Mouse (Mus musculus): ENCODE data around the gene Rsrp1. TPM values are rescaled to one million over a fixed set of nuclear protein-coding genes. Genes with fewer than 3 reads are reported as not detected.

Gene Rsrp1
- 1,449 TPM for polyA plus RNA-seq (2014; fragmentation: Illumina TruSeq; extraction: RNeasy Lipid Tissue Mini Kit (QIAGEN cat#74804); ENCODE audit: low read depth, low replicate concordance)

DNA sequence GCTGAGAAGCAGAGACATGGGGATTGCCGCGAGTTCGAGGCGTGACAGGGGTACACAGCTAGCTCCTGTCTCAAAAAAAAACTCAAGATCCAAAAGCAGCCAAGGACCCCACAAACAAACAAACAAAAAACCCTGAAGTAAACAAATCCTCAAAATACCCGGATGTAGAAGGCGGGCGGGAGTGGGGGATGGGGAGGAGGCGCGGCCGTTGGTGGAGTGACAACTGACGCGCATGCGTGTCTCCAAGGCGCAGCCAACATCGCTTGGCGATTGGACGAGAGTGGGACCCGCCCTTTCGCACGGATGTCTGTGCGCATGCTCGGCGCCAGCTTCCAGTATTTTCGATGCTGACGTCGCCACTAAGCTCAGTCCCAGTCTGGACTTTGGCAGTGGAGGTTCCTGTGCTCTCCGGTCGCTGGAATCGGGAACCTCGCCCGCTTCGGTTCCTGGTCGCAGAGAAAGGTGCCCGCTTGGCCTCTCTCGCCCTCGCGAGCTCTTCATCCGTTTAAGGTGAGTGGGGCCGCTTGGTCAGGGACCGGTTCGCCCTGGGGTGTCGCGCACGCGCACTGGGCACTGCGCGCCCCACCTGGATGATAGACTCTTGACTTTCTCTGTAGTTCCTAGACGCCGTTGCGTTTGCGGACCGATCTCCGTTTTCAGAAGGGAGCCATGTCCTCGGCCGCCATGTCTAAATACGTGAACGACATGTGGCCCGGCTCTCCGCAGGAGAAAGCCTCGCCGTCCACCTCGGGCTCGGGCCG, at the start of gene Rsrp1:
Rsrp1 (plus strand) TSS at position 335 of the 761 bp plus-strand sequence.

DNA sequence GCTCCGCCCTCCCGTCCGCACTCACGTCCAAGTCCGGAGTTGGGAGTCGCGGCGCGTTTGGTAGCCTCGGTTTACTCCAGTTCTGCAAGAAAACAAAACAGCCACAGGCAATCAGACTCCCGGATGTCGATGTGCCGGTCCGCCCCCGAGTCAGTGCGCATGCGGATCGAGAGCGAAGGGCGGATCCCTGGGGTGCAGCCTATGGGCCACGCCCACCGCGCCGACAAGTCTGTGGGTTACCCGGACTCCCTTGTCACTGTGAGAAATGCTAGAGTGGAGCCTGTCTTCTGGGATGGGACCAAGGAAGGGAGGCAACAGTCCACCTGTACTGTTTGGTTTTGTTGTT, 8.6 kb upstream of the Rsrp1 start, which contains the start of gene Tmem50a:
Tmem50a (minus strand) TSS at position 161 of the 346 bp plus-strand sequence.

DNA sequence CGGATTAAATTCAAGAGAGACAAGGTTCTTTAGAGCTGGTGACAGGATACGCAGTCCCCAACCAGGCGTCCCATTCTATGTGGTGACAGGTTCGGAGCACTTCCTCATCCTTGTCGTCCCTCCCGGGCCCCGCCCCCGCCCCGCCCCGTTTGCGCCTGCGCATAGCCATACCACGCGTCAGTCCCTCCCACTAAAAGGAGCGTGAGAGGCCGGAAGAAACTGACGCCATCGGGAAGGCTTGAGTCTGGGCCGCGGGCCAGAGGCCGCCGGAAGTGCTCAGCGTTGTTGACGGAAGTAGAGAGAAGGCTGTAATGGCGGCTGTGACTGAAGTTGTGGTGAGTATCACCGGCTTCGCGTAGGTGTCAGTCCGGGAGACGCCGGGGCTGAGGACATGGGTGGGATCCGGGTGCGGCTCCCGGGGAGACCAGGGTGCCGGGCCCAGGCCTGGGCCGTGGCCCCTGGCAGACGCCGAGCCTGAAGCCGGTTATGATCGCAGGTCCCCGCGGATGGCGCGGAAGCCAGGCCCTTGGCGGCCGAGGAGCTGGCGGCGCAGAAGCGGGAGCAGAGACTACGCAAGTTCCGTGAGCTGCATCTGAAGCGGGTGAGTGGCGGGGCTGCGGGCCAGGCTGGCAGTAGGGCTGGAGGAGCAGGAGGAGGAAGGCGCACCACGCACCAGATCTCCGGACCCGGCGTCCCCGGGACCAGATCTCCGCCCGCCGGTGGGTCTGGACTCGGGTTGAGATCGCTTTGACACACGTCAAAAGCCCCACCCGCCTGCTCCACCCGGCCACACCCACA, 7.5 kb downstream of the Rsrp1 start, which contains the start of gene Syf2:
Syf2 (plus strand) TSS at position 215 of the 798 bp plus-strand sequence.

Other genes starting within 250 kb of the Rsrp1 start
- 1.7 TPM for gene Man1c1, start 219.3 kb upstream of the Rsrp1 start, polyA plus RNA-seq (2014; fragmentation: Illumina TruSeq; extraction: RNeasy Lipid Tissue Mini Kit (QIAGEN cat#74804); ENCODE audit: low read depth, low replicate concordance)
- gene Ldlrap1, start 155.6 kb upstream of the Rsrp1 start, polyA plus RNA-seq (2014; fragmentation: Illumina TruSeq; extraction: RNeasy Lipid Tissue Mini Kit (QIAGEN cat#74804); ENCODE audit: low read depth, low replicate concordance): 0.88 TPM
- gene Maco1, start 70.2 kb upstream of the Rsrp1 start, polyA plus RNA-seq (2014; fragmentation: Illumina TruSeq; extraction: RNeasy Lipid Tissue Mini Kit (QIAGEN cat#74804); ENCODE audit: low read depth, low replicate concordance): 51.4 TPM
- gene Rhd, start 59.1 kb upstream of the Rsrp1 start, polyA plus RNA-seq (2014; fragmentation: Illumina TruSeq; extraction: RNeasy Lipid Tissue Mini Kit (QIAGEN cat#74804); ENCODE audit: low read depth, low replicate concordance): not detected
- gene Tmem50a, start 8.6 kb upstream of the Rsrp1 start, polyA plus RNA-seq (2014; fragmentation: Illumina TruSeq; extraction: RNeasy Lipid Tissue Mini Kit (QIAGEN cat#74804); ENCODE audit: low read depth, low replicate concordance): 39.0 TPM
- gene Syf2, start 7.3 kb downstream of the Rsrp1 start, polyA plus RNA-seq (2014; fragmentation: Illumina TruSeq; extraction: RNeasy Lipid Tissue Mini Kit (QIAGEN cat#74804); ENCODE audit: low read depth, low replicate concordance): 60.2 TPM
- gene Runx3, start 197.1 kb downstream of the Rsrp1 start, polyA plus RNA-seq (2014; fragmentation: Illumina TruSeq; extraction: RNeasy Lipid Tissue Mini Kit (QIAGEN cat#74804); ENCODE audit: low read depth, low replicate concordance): 0.82 TPM

All from sigmoid colon, adult 10 weeks (tissue).